Mouse (Mus musculus) forebrain, postnatal 0 days (tissue): ENCODE measurements at regions not wholly inside any gene's neighbourhood (a gene's known extent, or its start where the extent isn't known, plus 50 kb on each side); places are given as distances from the start of the nearest gene placed in this dataset.

Experiments used
- ATAC-seq: fragments of 200-750 bp; cut with Nextera tagmentation; 2 replicates; pipeline ENCODE4 v1.8.0; 2017; ENCODE audit warnings: mild to moderate bottlenecking, moderate library complexity
- DNase-seq: peaks from one replicate; pipeline ENCODE4 v3.0.0-alpha.2; 2015
- H3K27ac ChIP-seq: fragments of 300-500 bp; sonication (generic); 2 replicates; pipeline ENCODE4 v1.5.1; 2014; ENCODE audit warnings: low read depth, mild to moderate bottlenecking, antibody characterized with exemption, low read length, moderate library complexity, mixed read lengths
- H3K27me3 ChIP-seq: fragments of 300-500 bp; sonication (generic); 2 replicates; pipeline ENCODE4 v1.6.1; 2014; ENCODE audit warnings: mild to moderate bottlenecking, low read length, mixed read lengths; ENCODE audit not compliant: insufficient read depth
- H3K36me3 ChIP-seq: fragments of 300-500 bp; sonication (generic); 2 replicates; pipeline ENCODE4 v1.6.1; 2014; ENCODE audit warnings: mild to moderate bottlenecking, moderate library complexity; ENCODE audit not compliant: insufficient read depth
- H3K4me1 ChIP-seq: fragments of 300-500 bp; sonication (generic); 2 replicates; pipeline ENCODE4 v1.6.1; 2014; ENCODE audit warnings: antibody characterized with exemption; ENCODE audit not compliant: insufficient read depth
- H3K4me2 ChIP-seq: fragments of 300-500 bp; sonication (generic); 2 replicates; pipeline ENCODE4 v1.6.1; 2014; ENCODE audit warnings: low read depth, mild to moderate bottlenecking, moderate library complexity
- H3K4me3 ChIP-seq: fragments of 300-500 bp; sonication (generic); 2 replicates; pipeline ENCODE4 v1.5.1; 2014; ENCODE audit warnings: low read depth, low read length, mixed read lengths
- H3K9ac ChIP-seq: fragments of 300-500 bp; sonication (generic); 2 replicates; pipeline ENCODE4 v1.6.1; 2014; ENCODE audit warnings: mild to moderate bottlenecking
- H3K9me3 ChIP-seq: fragments of 300-500 bp; sonication (generic); 2 replicates; pipeline ENCODE4 v1.6.1; 2016; ENCODE audit warnings: low read length
- CTCF ChIP-seq: sonication (generic); IDR thresholded peaks from 2 replicates; pipeline ENCODE4 v1.5.1; 2016; ENCODE audit warnings: antibody characterized with exemption, control low read depth, low read depth
- WGBS: fragments of 180-500 bp; shearing (Covaris S2); extraction: QIAGEN DNeasy Blood & Tissue Kit; methylation state at CpG from one replicate; pipeline ENCODE4 v1.1.7; 2014; 5-methylcytosine and 5-hydroxymethylcytosine counted together

- ATAC-seq (no peak), DNase-seq (no peak)
- Histone ChIP-seq H3K36me3 (no peaks in the 10 kb centered on the region), H3K9me3 (no peaks in the 10 kb centered on the region), H3K4me2 (no peak overlapping the region), H3K27me3 (no peaks in the 10 kb centered on the region), H3K4me1 (no peaks in the 10 kb centered on the region), H3K4me3 (no peak overlapping the region), H3K9ac (no peak overlapping the region), H3K27ac (no peak overlapping the region)
- WGBS, result 85% methylated on average over 4 of the region's 4 CpGs
- no peak for TF ChIP-seq CTCF
Measured at GRCm38 (mm10) chr5:46160774-46161173, 303.4 kb upstream of the Lcorl start.

GRCm38 (mm10) chr5:46151973-46152372, 294.6 kb upstream of the Lcorl start:
- Histone ChIP-seq H3K9ac (no peak overlapping the region), H3K4me1 (0 out of 2 replicates have a peak, but pooled peaks cover 8% of the 10 kb centered on the region), H3K27me3 (no peaks in the 10 kb centered on the region; the same call in 1 of the 2 replicates), H3K4me3 (no peak overlapping the region), H3K9me3 (no peaks in the 10 kb centered on the region), H3K27ac (no peak overlapping the region), H3K36me3 (no peaks in the 10 kb centered on the region), H3K4me2 (no peak overlapping the region)
- ATAC-seq, result peak; percentile 58; the same call in 1 of the 2 replicates
- 17% methylated on average over 3 of the region's 3 CpGs for WGBS
- DNase-seq, result peak; percentile 21
- TF ChIP-seq CTCF, result no peak

GRCm38 (mm10) chr5:46150825-46151224, 293.4 kb upstream of the Lcorl start:
- DNase-seq, result peak; percentile 46
- Histone ChIP-seq H3K27ac (0 out of 2 replicates have a peak overlapping the region, but pooled peaks have one; percentile 21), H3K4me2 (no peak overlapping the region), H3K27me3 (no peaks in the 10 kb centered on the region; the same call in 1 of the 2 replicates), H3K4me1 (0 out of 2 replicates have a peak, but pooled peaks cover 8% of the 10 kb centered on the region), H3K4me3 (no peak overlapping the region), H3K9ac (no peak overlapping the region), H3K9me3 (no peaks in the 10 kb centered on the region), H3K36me3 (no peaks in the 10 kb centered on the region)
- ATAC-seq, result peak; percentile 16; the same call in 1 of the 2 replicates
- TF ChIP-seq CTCF, result no peak
- 6% methylated on average over 6 of the region's 6 CpGs for WGBS

GRCm38 (mm10) chr5:46149851-46150615, 292.6 kb upstream of the Lcorl start:
- Histone ChIP-seq H3K9ac (no peak overlapping the region), H3K4me3 (no peak overlapping the region), H3K4me2 (no peak overlapping the region), H3K36me3 (no peaks in the 10 kb centered on the region), H3K9me3 (no peaks in the 10 kb centered on the region), H3K27ac (0 out of 2 replicates have a peak overlapping the region, but pooled peaks have one; percentile 4), H3K27me3 (no peaks in the 10 kb centered on the region), H3K4me1 (0 out of 2 replicates have a peak, but pooled peaks cover 8% of the 10 kb centered on the region)
- DNase-seq (peak; percentile 41), ATAC-seq (peak; percentile 85)
- WGBS, result 28% methylated on average over 6 of the region's 6 CpGs
- TF ChIP-seq CTCF, result no peak

GRCm38 (mm10) chr5:46139024-46139423, 281.6 kb upstream of the Lcorl start:
- no peaks in the 10 kb centered on the region for H3K4me1 ChIP-seq
- DNase-seq, result no peak
- H3K36me3 ChIP-seq, result no peaks in the 10 kb centered on the region
- H3K4me3 ChIP-seq, result no peak overlapping the region
- WGBS, result 69% methylated on average over 2 of the region's 2 CpGs
- no peak for TF ChIP-seq CTCF
- H3K27ac ChIP-seq, result no peak overlapping the region
- H3K4me2 ChIP-seq, result no peak overlapping the region
- H3K9me3 ChIP-seq, result no peaks in the 10 kb centered on the region
- no peak; the same call in 1 of the 2 replicates for ATAC-seq
- no peak overlapping the region for H3K9ac ChIP-seq
- H3K27me3 ChIP-seq, result no peaks in the 10 kb centered on the region

- no peak for TF ChIP-seq CTCF
- no peaks in the 10 kb centered on the region for H3K9me3 ChIP-seq
- no peak overlapping the region for H3K9ac ChIP-seq
- DNase-seq (peak; percentile 14), ATAC-seq (peak; percentile 32; the same call in 1 of the 2 replicates)
- H3K4me2 ChIP-seq, result no peak overlapping the region
- H3K36me3 ChIP-seq, result no peaks in the 10 kb centered on the region
- no peaks in the 10 kb centered on the region for H3K27me3 ChIP-seq
- 22% methylated on average over 3 of the region's 3 CpGs for WGBS
- H3K4me1 ChIP-seq, result no peaks in the 10 kb centered on the region
- no peak overlapping the region for H3K27ac ChIP-seq
- no peak overlapping the region for H3K4me3 ChIP-seq
Measured at GRCm38 (mm10) chr5:46137695-46138094, 280.3 kb upstream of the Lcorl start.

GRCm38 (mm10) chr5:46108020-46108419, 250.6 kb upstream of the Lcorl start:
- Histone ChIP-seq H3K4me1 (no peaks in the 10 kb centered on the region), H3K27ac (no peak overlapping the region), H3K36me3 (no peaks in the 10 kb centered on the region), H3K9me3 (no peaks in the 10 kb centered on the region), H3K4me2 (no peak overlapping the region), H3K27me3 (no peaks in the 10 kb centered on the region), H3K4me3 (no peak overlapping the region), H3K9ac (no peak overlapping the region)
- TF ChIP-seq CTCF, result no peak
- DNase-seq (no peak), ATAC-seq (no peak)
- WGBS, result 36% methylated on average over 4 of the region's 4 CpGs
